Mouse (Mus musculus): Measurements from ENCODE around the gene Prkar1b. TPM values are rescaled to one million over a fixed set of nuclear protein-coding genes. Genes with fewer than 3 reads are reported as not detected.

Gene Prkar1b
- polyA plus RNA-seq, 1 experiment from 2014 or later: 4.8 TPM

DNA sequence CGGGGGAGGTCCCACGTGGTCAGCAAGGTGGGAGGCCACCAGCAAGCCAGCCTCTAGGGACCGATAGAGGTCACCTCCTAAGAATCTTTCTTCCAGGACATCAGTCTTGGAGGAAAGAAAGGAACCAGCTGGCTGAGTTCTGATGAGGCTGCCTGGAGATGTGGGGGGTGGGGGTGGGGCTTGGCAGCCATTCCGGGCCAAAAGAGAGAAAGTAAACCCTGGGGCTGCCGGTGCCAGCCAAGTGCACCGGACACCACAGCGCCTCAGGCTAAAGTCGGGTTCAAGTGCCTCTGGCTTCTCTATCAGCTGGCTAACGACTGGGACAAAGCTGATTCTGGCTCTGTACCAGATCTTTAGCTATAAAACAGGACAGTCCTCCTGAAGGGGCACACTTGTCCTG, 74.0 kb downstream of the Prkar1b start:
- H3K4me1 ChIP-seq (ENCODE audit: control insufficient read depth, insufficient read depth, low read length): peaks cover 3% of the 10 kb centered on the region; the same call in 1 of the 2 replicates
- 55% methylated on average over 9 of the region's 9 CpGs for WGBS
- no peak overlapping the region for H3K27ac ChIP-seq (replicated peaks; ENCODE audit: low read depth, low read length)
- DNase-seq (ENCODE audit: low spot score): no peak
- ATAC-seq (ENCODE audit: insufficient number of reproducible peaks, low FRiP score, low TSS enrichment, low read depth): no peak
- H3K9ac ChIP-seq (ENCODE audit: low read length): no peak overlapping the region
- H3K27me3 ChIP-seq (ENCODE audit: control insufficient read depth, insufficient read depth, low read length): no peaks in the 10 kb centered on the region
- H3K36me3 ChIP-seq (ENCODE audit: control insufficient read depth, insufficient read depth, low read length): no peaks in the 10 kb centered on the region
- H3K4me2 ChIP-seq (ENCODE audit: low read depth, severe bottlenecking): no peak overlapping the region
- H3K9me3 ChIP-seq (ENCODE audit: control insufficient read depth, low read length): no peaks in the 10 kb centered on the region
- H3K4me3 ChIP-seq (ENCODE audit: low read depth, low read length): no peak overlapping the region

DNA sequence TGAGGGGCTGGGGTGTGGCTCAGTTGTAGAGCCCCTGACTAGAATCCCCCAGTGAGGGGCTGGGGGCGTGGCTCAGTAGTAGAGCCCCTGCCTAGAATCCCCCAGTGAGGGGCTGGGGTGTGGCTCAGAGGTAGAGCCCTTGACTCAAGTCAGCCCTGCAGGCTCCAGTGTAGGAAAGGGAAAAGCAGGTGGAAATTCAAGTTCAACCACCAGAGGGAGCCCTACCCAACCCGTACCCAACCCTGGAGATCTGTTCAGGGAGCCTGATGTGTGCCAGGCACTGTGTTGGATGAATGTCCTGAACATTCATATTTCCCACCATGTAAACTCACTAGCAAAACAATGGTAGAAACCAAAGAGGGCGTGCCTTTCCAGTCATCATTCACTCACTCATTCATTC, 74.7 kb downstream of the Prkar1b start:
- no peaks in the 10 kb centered on the region for H3K27me3 ChIP-seq (ENCODE audit: control insufficient read depth, insufficient read depth, low read length)
- DNase-seq (ENCODE audit: low spot score) (peak; percentile 76), ATAC-seq (ENCODE audit: insufficient number of reproducible peaks, low FRiP score, low TSS enrichment, low read depth) (peak; percentile 63; the same call in 1 of the 2 replicates)
- no peak overlapping the region for H3K27ac ChIP-seq (replicated peaks; ENCODE audit: low read depth, low read length)
- no peak overlapping the region for H3K4me3 ChIP-seq (ENCODE audit: low read depth, low read length)
- no peak overlapping the region for H3K4me2 ChIP-seq (ENCODE audit: low read depth, severe bottlenecking)
- H3K4me1 ChIP-seq (ENCODE audit: control insufficient read depth, insufficient read depth, low read length): peaks cover 3% of the 10 kb centered on the region; the same call in 1 of the 2 replicates
- H3K9ac ChIP-seq (ENCODE audit: low read length): no peak overlapping the region
- 36% methylated on average over 3 of the region's 3 CpGs for WGBS
- H3K9me3 ChIP-seq (ENCODE audit: control insufficient read depth, low read length): no peaks in the 10 kb centered on the region
- H3K36me3 ChIP-seq (ENCODE audit: control insufficient read depth, insufficient read depth, low read length): no peaks in the 10 kb centered on the region

- Histone ChIP-seq H3K4me3 (ENCODE audit: low read depth, low read length) (no peak overlapping the region), H3K9me3 (ENCODE audit: control insufficient read depth, low read length) (no peaks in the 10 kb centered on the region), H3K4me2 (ENCODE audit: low read depth, severe bottlenecking) (no peak overlapping the region), H3K36me3 (ENCODE audit: control insufficient read depth, insufficient read depth, low read length) (no peaks in the 10 kb centered on the region), H3K4me1 (ENCODE audit: control insufficient read depth, insufficient read depth, low read length) (peaks cover 3% of the 10 kb centered on the region; the same call in 1 of the 2 replicates), H3K9ac (ENCODE audit: low read length) (no peak overlapping the region), H3K27ac (replicated peaks; ENCODE audit: low read depth, low read length) (no peak overlapping the region), H3K27me3 (ENCODE audit: control insufficient read depth, insufficient read depth, low read length) (no peaks in the 10 kb centered on the region)
- ATAC-seq (ENCODE audit: insufficient number of reproducible peaks, low FRiP score, low TSS enrichment, low read depth) (no peak), DNase-seq (ENCODE audit: low spot score) (no peak)
- WGBS: 84% methylated on average over 7 of the region's 7 CpGs
Measured at GRCm38 (mm10) chr5:139073977-139074376, 75.8 kb downstream of the Prkar1b start.

DNA sequence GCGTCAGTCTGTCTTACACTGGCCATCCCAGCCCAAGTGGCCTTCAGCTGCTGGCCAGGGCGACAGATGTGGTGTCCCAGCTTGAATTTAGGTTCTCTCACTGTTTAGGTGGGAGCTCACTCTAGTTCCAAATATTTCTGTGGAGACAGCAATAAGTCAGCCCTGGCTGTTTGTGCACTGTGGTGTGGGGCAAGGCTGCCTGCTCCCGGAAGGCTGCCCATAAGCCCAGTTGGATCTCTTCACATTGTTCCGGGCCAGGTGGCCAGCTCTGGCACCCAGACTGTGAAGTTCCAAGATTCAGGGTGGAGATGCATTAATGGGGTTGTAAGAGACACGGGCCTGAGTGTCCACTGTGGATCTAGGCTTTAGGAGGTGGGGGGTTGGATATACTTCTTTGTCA, 76.9 kb downstream of the Prkar1b start:
- H3K9me3 ChIP-seq (ENCODE audit: control insufficient read depth, low read length): no peaks in the 10 kb centered on the region
- H3K4me1 ChIP-seq (ENCODE audit: control insufficient read depth, insufficient read depth, low read length): peaks cover 3% of the 10 kb centered on the region; the same call in 1 of the 2 replicates
- ATAC-seq (ENCODE audit: insufficient number of reproducible peaks, low FRiP score, low TSS enrichment, low read depth) (no peak), DNase-seq (ENCODE audit: low spot score) (no peak)
- no peak overlapping the region for H3K4me3 ChIP-seq (ENCODE audit: low read depth, low read length)
- H3K9ac ChIP-seq (ENCODE audit: low read length): no peak overlapping the region
- no peak overlapping the region for H3K27ac ChIP-seq (replicated peaks; ENCODE audit: low read depth, low read length)
- H3K4me2 ChIP-seq (ENCODE audit: low read depth, severe bottlenecking): no peak overlapping the region
- 90% methylated on average over 5 of the region's 5 CpGs for WGBS
- H3K36me3 ChIP-seq (ENCODE audit: control insufficient read depth, insufficient read depth, low read length): no peaks in the 10 kb centered on the region
- H3K27me3 ChIP-seq (ENCODE audit: control insufficient read depth, insufficient read depth, low read length): no peaks in the 10 kb centered on the region

GRCm38 (mm10) chr5:139066861-139067614, 82.8 kb downstream of the Prkar1b start:
- no peak overlapping the region for H3K27ac ChIP-seq (replicated peaks; ENCODE audit: low read depth, low read length)
- peak; percentile 75 for ATAC-seq (ENCODE audit: insufficient number of reproducible peaks, low FRiP score, low TSS enrichment, low read depth)
- no peaks in the 10 kb centered on the region for H3K9me3 ChIP-seq (ENCODE audit: control insufficient read depth, low read length)
- peaks cover 5% of the 10 kb centered on the region; the same call in 1 of the 2 replicates for H3K4me1 ChIP-seq (ENCODE audit: control insufficient read depth, insufficient read depth, low read length)
- DNase-seq (ENCODE audit: low spot score): peak; percentile 30
- no peak overlapping the region for H3K9ac ChIP-seq (ENCODE audit: low read length)
- H3K4me2 ChIP-seq (ENCODE audit: low read depth, severe bottlenecking): no peak overlapping the region
- H3K36me3 ChIP-seq (ENCODE audit: control insufficient read depth, insufficient read depth, low read length): no peaks in the 10 kb centered on the region
- H3K27me3 ChIP-seq (ENCODE audit: control insufficient read depth, insufficient read depth, low read length): no peaks in the 10 kb centered on the region
- 29% methylated on average over 7 of the region's 7 CpGs for WGBS
- H3K4me3 ChIP-seq (ENCODE audit: low read depth, low read length): no peak overlapping the region

- WGBS: 68% methylated on average over 5 of the region's 5 CpGs
- Histone ChIP-seq H3K4me3 (ENCODE audit: low read depth, low read length) (no peak overlapping the region), H3K9me3 (ENCODE audit: control insufficient read depth, low read length) (no peaks in the 10 kb centered on the region), H3K9ac (ENCODE audit: low read length) (no peak overlapping the region), H3K27me3 (ENCODE audit: control insufficient read depth, insufficient read depth, low read length) (no peaks in the 10 kb centered on the region), H3K36me3 (ENCODE audit: control insufficient read depth, insufficient read depth, low read length) (no peaks in the 10 kb centered on the region), H3K4me1 (ENCODE audit: control insufficient read depth, insufficient read depth, low read length) (peaks cover 5% of the 10 kb centered on the region; the same call in 1 of the 2 replicates), H3K4me2 (ENCODE audit: low read depth, severe bottlenecking) (no peak overlapping the region), H3K27ac (replicated peaks; ENCODE audit: low read depth, low read length) (no peak overlapping the region)
- no peak for DNase-seq (ENCODE audit: low spot score)
- no peak for ATAC-seq (ENCODE audit: insufficient number of reproducible peaks, low FRiP score, low TSS enrichment, low read depth)
Measured at GRCm38 (mm10) chr5:139064611-139065010, 85.2 kb downstream of the Prkar1b start.

DNA sequence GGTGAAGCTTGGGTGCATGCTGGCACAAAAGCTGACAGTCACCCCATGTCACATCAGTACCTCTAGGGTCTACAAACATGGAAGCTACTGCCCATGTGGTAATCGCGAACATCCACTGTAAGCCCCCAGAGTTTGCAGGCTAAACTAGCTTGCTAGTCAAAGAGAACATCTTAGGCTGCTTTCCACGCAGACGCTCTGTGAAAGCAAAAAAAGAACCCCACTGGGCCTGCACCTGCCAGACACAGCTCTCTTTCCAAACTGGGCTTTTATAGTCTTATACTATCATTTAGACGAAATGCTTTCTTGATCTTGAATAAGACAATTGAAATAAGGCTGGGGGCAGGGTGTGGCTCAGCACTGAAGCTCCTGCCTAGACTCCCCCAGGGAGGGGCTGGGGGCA, 88.1 kb downstream of the Prkar1b start:
- 90% methylated on average over 5 of the region's 5 CpGs for WGBS

GRCm38 (mm10) chr5:139060460-139061051, 89.2 kb downstream of the Prkar1b start:
- H3K9me3 ChIP-seq (ENCODE audit: control insufficient read depth, low read length): no peaks in the 10 kb centered on the region
- H3K4me2 ChIP-seq (ENCODE audit: low read depth, severe bottlenecking): no peak overlapping the region
- H3K36me3 ChIP-seq (ENCODE audit: control insufficient read depth, insufficient read depth, low read length): no peaks in the 10 kb centered on the region
- WGBS: 81% methylated on average over 12 of the region's 12 CpGs
- ATAC-seq (ENCODE audit: insufficient number of reproducible peaks, low FRiP score, low TSS enrichment, low read depth) (no peak), DNase-seq (ENCODE audit: low spot score) (no peak)
- no peak overlapping the region for H3K9ac ChIP-seq (ENCODE audit: low read length)
- no peak overlapping the region for H3K4me3 ChIP-seq (ENCODE audit: low read depth, low read length)
- H3K4me1 ChIP-seq (ENCODE audit: control insufficient read depth, insufficient read depth, low read length): 0 out of 2 replicates have a peak, but pooled peaks cover 5% of the 10 kb centered on the region
- H3K27ac ChIP-seq (replicated peaks; ENCODE audit: low read depth, low read length): no peak overlapping the region
- H3K27me3 ChIP-seq (ENCODE audit: control insufficient read depth, insufficient read depth, low read length): no peaks in the 10 kb centered on the region

More for the DNA sequence above, 88.1 kb downstream of the Prkar1b start:
- no peak for ATAC-seq (ENCODE audit: insufficient number of reproducible peaks, low FRiP score, low TSS enrichment, low read depth)
- no peak overlapping the region for H3K4me3 ChIP-seq (ENCODE audit: low read depth, low read length)
- H3K27ac ChIP-seq (replicated peaks; ENCODE audit: low read depth, low read length): no peak overlapping the region
- no peak overlapping the region for H3K9ac ChIP-seq (ENCODE audit: low read length)
- no peaks in the 10 kb centered on the region for H3K9me3 ChIP-seq (ENCODE audit: control insufficient read depth, low read length)
- H3K4me2 ChIP-seq (ENCODE audit: low read depth, severe bottlenecking): no peak overlapping the region
- no peak for DNase-seq (ENCODE audit: low spot score)
- H3K4me1 ChIP-seq (ENCODE audit: control insufficient read depth, insufficient read depth, low read length): 0 out of 2 replicates have a peak, but pooled peaks cover 5% of the 10 kb centered on the region
- H3K27me3 ChIP-seq (ENCODE audit: control insufficient read depth, insufficient read depth, low read length): no peaks in the 10 kb centered on the region
- H3K36me3 ChIP-seq (ENCODE audit: control insufficient read depth, insufficient read depth, low read length): no peaks in the 10 kb centered on the region
